Mouse (Mus musculus) bone marrow, adult 2 months (tissue): ENCODE measurements at regions not wholly inside any gene's neighbourhood (a gene's known extent, or its start where the extent isn't known, plus 50 kb on each side); places are given as distances from the start of the nearest gene placed in this dataset.

Experiments used
- CTCF ChIP-seq: fragments of 200-500 bp; IDR thresholded peaks from 2 replicates; pipeline ENCODE4 v1.5.1; 2011; ENCODE audit warnings: low read length, control low read depth; ENCODE audit not compliant: control insufficient read depth, insufficient read depth
- POLR2A ChIP-seq: fragments of 200-500 bp; IDR thresholded peaks from 2 replicates; pipeline ENCODE4 v1.6.1; 2011; ENCODE audit warnings: low read depth, mild to moderate bottlenecking, control low read depth, low read length, borderline replicate concordance; ENCODE audit not compliant: control insufficient read depth

DNA sequence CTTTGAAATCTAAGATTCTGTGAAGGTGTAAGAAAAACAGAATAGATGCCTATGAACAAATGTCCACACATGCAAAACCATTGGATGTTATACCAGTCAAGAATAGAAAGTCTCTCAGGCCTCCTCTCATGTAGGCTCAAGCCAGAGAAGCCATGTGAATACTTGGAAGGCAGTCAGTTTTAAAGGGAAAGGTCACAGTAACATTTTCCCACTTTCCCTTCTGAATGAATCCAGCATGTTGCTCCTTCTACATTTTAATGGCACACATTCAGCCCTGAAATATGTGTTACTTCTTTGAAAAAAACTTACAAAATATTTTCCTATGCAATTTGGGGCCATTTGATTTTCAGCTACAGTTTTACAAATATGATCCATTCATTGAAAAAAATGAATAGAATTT is 186.1 kb downstream of the Lurap1l start:
- TF ChIP-seq CTCF (no peak), POLR2A (no peak)
